Mouse (Mus musculus) liver, adult 2 months (tissue): ENCODE data around the gene Fam166b.

Experiments used
- CTCF ChIP-seq: fragments of 200-500 bp; IDR thresholded peaks from 2 replicates; pipeline ENCODE4 v1.5.1; 2011; ENCODE audit warnings: low read depth, low read length, control low read depth
- POLR2A ChIP-seq: fragments of 200-500 bp; IDR thresholded peaks from 2 replicates; pipeline ENCODE4 v1.6.1; 2011; ENCODE audit warnings: low read length, control low read depth; ENCODE audit not compliant: insufficient read depth; ENCODE audit errors: extremely low read depth

- TF ChIP-seq POLR2A (no peak), CTCF (no peak)
These were observed 27.5 kb upstream of the Fam166b start for GRCm38 (mm10) chr4:43456470-43456869.
